In genomic region chr7:134669474-134670311, GRCm38 (mm10) we compare ENCODE assay signal across 8 mouse cellular contexts. TPM values are rescaled to one million over a fixed set of nuclear protein-coding genes. Genes with fewer than 3 reads are reported as not detected.
DNase-seq lines count a peak whose midpoint lies in the region; ATAC-seq and TF ChIP-seq lines count a peak whose summit lies in the region.

No protein-coding gene starts in this region.

- ATAC-seq in hindbrain, embryonic 15.5 days (ENCODE audit: low FRiP score, low read depth): no peak

- H3K4me2 ChIP-seq in hindbrain, embryonic 15.5 days: peak overlapping the region; percentile 90

- intact Hi-C loops in gastrocnemius, adult 2 months (cut with DNase I): no loop called here
- intact Hi-C loops in gastrocnemius, postnatal 14 days (cut with DNase I; ENCODE audit: low total_unique reads): no loop called here

- H3K4me3 ChIP-seq in gastrocnemius, adult 2 months: peak overlapping the region; percentile 72
- H3K4me3 ChIP-seq in hindbrain, embryonic 15.5 days: peak overlapping the region; percentile 54; the same call in 1 of the 2 replicates
- H3K4me3 ChIP-seq in midbrain, embryonic 10.5 days: peak overlapping the region; percentile 70

- DNase-seq in gastrocnemius, adult 2 months: no peak
- no peak for DNase-seq in gastrocnemius, postnatal 14 days
- peak; percentile 34 for DNase-seq in brain, adult 2 months (ENCODE audit: low read depth, low spot score)
- DNase-seq in midbrain, embryonic 10.5 days (ENCODE audit: low spot score): no peak
- no peak for DNase-seq in c-Kit-positive CD71-positive TER-119-positive erythroid progenitor cells, embryonic 14.5 days (ENCODE audit: low spot score)
- no peak for DNase-seq in gastrocnemius, postnatal 25 days
- DNase-seq in urinary bladder, postnatal 10 days (ENCODE audit: low spot score): no peak

- peak overlapping the region; percentile 56; the same call in 1 of the 2 replicates for H3K9ac ChIP-seq in hindbrain, embryonic 15.5 days

- H3K36me3 ChIP-seq in hindbrain, embryonic 15.5 days: no peaks in the 10 kb centered on the region
- no peaks in the 10 kb centered on the region for H3K36me3 ChIP-seq in midbrain, embryonic 10.5 days

- 94% methylated on average over 14 of the region's 14 CpGs for WGBS in hindbrain, embryonic 15.5 days
- 92% methylated on average over 14 of the region's 14 CpGs for WGBS in midbrain, embryonic 10.5 days

- no peak for TF ChIP-seq CTCF in gastrocnemius, adult 2 months (IDR thresholded peaks at IDR 0.05)

- peaks cover 28% of the 10 kb centered on the region for H3K27me3 ChIP-seq in hindbrain, embryonic 15.5 days
- H3K27me3 ChIP-seq in midbrain, embryonic 10.5 days (ENCODE audit: low read depth, poor library complexity, severe bottlenecking): peaks cover 32% of the 10 kb centered on the region

- no peaks in the 10 kb centered on the region for H3K9me3 ChIP-seq in hindbrain, embryonic 15.5 days
- no peaks in the 10 kb centered on the region for H3K9me3 ChIP-seq in midbrain, embryonic 10.5 days (replicated peaks)

- peaks cover 15% of the 10 kb centered on the region for H3K4me1 ChIP-seq in hindbrain, embryonic 15.5 days (replicated peaks)
- H3K4me1 ChIP-seq in midbrain, embryonic 10.5 days: peaks cover 39% of the 10 kb centered on the region

- H3K27ac ChIP-seq in gastrocnemius, adult 2 months: no peak overlapping the region; the same call in 1 of the 2 replicates
- H3K27ac ChIP-seq in hindbrain, embryonic 15.5 days (replicated peaks): no peak overlapping the region
- H3K27ac ChIP-seq in midbrain, embryonic 10.5 days (replicated peaks): peak overlapping the region; percentile 93

RNA-seq across cellular contexts. Expression of gene Dock1, which starts 0.8 kb away (rescaled TPM):
- total RNA-seq in gastrocnemius, adult 2 months (2021): 1 to 10 TPM; 6.6 to 9.5 TPM
- total RNA-seq in gastrocnemius, postnatal 14 days (2021): 10 to 100 TPM; 14.6 to 15.4 TPM
- 8.7 and 9.2 TPM in 2 replicates for polyA plus RNA-seq in hindbrain, embryonic 15.5 days (2015; fragmentation: Nextera tagmentation; extraction: Ambion mirVana)
- 20.1 and 20.2 TPM in 2 replicates for polyA plus RNA-seq in midbrain, embryonic 10.5 days (2016; fragmentation: Nextera tagmentation; extraction: Ambion mirVana)
- total RNA-seq in gastrocnemius, postnatal 25 days (2021): 1 to 10 TPM; 8.3 to 9.4 TPM
